Mouse (Mus musculus) naive thymus-derived CD4-positive, alpha-beta T cell, adult 2 months (primary cell): ENCODE measurements at regions not wholly inside any gene's neighbourhood (a gene's known extent, or its start where the extent isn't known, plus 50 kb on each side); places are given as distances from the start of the nearest gene placed in this dataset.

Experiments
- DNase-seq: peaks from one replicate; pipeline ENCODE4 v3.0.0-alpha.2; 2011; ENCODE audit warnings: low read depth

DNA sequence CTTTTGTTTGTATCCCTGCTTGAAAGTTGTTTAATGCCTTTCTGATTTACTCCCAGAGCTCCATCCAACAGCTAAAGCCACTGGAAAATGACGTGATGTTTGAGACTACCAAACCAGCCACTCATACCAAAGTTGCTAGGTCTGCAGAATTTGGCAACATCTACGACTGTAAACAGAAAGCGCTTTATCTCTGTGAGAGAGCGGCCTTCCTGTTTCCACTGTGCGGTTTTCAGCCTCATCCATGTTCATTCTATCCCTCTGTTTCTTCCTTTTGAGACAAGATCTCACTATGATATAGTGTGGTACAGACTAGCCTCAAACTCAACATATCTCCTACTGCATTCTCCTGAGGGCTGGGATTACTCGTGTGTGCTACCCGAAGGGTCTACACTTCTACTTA, 100.0 kb downstream of the Tmem30b start:
- no peak for DNase-seq

- DNase-seq, result no peak
Observed at GRCm38 (mm10) chr12:73445562-73445961, 100.6 kb downstream of the Tmem30b start.

DNA sequence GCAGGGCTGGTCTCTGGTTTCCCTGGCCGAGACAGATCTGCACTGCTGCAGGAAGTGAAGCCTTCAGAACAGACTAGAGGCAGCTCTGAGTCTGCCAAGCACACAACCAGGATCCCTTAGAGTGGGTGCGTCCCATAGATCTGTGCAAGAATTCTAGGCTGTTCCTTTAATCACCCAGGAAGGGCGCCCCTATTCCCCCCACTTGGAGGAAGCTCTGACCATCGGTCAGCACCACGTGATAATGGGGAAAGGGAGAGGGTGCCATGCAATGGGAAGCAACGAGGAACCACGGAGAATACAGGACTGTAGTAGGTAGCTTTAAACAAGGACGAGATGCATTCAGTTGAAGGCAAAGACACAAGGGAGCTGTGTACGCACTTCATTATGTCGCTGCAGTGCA, 101.1 kb downstream of the Tmem30b start:
- DNase-seq, result no peak

DNA sequence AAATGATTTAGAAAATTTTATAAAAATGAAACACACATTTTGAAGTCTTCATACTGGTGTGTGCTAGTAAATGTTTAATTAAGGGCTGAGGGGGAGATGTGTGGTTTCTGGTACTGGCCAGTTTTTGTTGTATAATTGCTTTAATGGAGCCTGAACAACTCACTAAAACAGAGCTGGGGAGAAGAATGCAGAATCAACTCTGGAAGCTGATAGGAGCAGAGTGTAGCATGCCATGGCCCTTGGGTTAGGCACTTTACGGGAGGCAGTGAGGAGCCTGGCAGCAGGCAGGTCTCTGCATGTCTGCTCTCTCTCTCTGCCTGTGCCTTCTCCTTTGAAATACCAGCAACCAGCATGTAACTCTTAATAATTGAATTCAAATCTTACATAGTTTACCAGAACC, 104.9 kb downstream of the Tmem30b start:
- DNase-seq, result no peak

- no peak for DNase-seq
Observed at GRCm38 (mm10) chr12:73434684-73435083, 111.5 kb downstream of the Tmem30b start.

DNA sequence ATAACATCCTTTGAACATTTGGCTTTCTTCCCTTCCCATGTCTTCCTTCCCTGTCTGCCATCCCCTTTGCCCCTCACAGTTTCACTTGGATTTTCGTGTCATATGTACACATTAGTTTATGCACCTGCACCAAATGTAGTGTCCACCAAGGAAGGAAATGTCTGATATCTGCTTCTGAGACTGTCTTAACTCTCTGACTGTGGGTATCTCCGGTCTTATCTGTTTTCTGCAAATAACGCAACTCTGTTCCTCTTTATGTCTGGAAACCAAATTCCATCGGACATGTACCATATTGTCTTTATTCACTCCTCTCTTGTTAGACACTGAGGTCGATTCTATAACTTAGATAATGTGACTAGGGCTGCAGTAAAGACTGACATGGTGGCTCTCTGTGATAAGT, 113.6 kb downstream of the Tmem30b start:
- no peak for DNase-seq

GRCm38 (mm10) chr12:73428171-73428570, 118.0 kb downstream of the Tmem30b start:
- DNase-seq, result no peak

DNA sequence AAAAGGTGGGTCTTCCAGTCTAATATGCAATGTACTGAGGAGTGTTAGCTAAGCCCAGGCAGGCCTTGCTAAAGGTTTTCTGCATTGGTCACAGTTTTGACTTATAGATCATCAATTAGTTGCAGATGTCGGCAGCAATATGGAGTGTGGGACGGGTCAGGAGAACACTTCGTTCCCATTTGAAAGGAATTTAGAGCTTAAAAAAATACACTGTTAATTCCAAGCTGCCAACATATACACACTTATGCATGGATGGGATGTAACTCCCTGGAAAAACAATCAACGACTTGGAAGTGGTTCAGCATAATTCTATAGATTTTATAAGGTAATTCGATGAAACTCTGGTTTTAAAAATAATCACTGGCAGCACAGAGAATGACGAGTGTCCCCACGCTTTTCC, 121.4 kb downstream of the Tmem30b start:
- no peak for DNase-seq

DNA sequence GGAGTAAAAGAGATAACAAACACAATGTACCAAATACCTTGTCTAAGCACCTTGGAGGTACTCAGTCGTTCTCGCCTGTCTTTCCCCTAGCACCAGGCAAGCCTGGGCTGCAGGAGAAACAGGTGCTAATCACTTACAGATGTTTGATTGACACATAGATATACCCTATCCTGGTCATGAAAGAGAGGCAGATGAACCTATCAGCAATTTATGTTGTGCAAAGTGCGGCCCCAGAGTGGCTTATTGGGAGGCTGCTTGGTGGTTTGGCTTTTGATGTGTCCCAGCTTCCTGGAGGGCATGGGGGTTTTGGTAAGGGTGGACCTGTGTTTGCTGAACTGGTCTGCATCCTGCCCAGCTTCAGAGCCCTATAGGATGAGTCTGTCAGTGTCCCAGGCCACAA, 129.1 kb downstream of the Tmem30b start:
- no peak for DNase-seq

- DNase-seq, result no peak
Observed at GRCm38 (mm10) chr12:73416367-73416897, 129.8 kb downstream of the Tmem30b start.

- no peak for DNase-seq
Observed at GRCm38 (mm10) chr12:73415856-73416366, 129.3 kb downstream of the Slc38a6 start.

GRCm38 (mm10) chr12:73413439-73414196, 127.0 kb downstream of the Slc38a6 start:
- DNase-seq, result no peak

DNA sequence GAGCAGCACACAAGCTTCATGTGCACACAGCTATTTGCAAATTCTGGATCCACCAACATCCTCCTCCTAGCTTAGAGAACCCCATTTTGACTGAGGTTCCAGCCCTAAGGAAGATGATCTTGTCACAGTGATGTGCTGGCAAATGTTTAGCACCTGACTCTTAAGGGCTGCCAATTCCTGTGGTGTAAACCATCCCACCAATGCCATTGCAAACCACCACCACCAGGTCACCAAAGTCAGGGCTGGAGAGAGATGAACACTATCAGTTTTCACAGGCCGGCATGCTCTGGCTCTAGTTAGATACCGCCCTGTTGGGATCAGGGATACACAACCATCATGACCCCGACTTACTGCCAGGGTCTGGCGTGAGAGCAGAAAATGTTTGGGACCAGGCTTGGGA, 125.9 kb downstream of the Slc38a6 start:
- DNase-seq, result no peak

- DNase-seq, result no peak
Observed at GRCm38 (mm10) chr12:73410924-73411323, 124.3 kb downstream of the Slc38a6 start.

DNA sequence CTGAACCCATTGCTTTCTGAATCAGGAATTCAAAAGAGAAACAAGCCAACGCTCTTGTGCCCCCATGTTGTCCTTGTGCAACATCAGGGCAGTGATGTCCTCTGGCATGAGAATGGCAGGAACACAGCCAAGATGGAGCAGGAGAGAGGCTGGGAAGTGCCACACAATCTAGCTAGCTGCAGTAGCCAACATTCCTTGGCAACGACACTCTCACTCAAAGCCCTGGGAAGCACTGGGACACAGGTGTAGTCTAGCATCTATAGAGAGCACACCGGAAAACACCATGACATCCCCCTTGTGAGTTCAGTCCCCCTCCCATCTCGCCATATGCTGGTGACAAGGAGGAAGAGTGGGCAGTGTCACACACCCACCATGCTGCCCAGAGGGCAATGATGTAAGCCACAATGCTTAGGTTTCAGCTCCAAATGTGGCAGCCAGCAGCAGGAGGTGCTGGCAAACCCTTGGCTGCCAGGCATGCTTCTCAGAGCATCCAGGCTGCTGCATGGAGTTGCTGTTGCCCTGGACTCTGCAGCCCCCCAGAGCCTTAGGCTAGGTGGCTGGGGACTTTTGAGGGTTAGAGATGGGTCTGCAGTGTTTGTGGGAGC, 123.0 kb downstream of the Slc38a6 start:
- no peak for DNase-seq

DNA sequence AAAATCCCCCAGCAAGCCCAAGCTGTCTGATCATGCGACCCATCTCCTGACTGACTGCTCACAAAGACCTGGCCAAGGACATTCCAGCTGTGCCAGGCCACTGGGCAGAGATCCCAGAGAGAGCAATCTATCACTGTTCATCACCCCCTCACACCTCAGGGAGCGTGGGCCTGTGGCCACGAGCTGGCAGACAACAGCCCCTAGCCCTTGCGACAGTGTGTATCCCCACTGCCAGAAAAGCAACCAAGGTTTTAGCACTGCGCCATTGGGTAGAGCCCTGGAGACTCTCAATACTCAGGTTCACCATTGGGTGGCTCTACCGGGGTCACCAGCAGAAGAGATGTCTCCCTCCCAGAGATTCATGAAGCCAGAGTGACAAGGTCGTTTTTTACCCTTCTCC, 122.0 kb downstream of the Slc38a6 start:
- DNase-seq, result no peak

DNA sequence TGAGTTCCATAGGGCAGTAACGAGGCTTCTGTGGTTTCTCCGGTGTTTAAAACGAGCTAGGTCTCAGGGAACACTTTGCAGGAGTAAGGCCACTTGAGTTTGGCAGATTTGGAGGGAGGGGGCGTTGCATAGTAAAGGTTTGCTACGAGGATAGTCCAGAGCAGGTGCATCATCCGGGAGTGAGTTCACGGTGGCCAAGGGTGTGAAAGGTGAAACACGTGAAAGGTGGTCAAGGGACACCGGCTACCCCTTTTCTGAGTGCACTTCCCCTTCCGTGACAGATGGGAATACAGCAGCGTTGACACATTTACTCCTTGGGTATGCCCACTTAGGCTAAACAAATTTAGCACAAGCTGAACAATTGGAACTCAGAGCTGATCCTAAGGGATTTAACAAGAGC, 121.6 kb downstream of the Slc38a6 start:
- DNase-seq, result no peak

DNA sequence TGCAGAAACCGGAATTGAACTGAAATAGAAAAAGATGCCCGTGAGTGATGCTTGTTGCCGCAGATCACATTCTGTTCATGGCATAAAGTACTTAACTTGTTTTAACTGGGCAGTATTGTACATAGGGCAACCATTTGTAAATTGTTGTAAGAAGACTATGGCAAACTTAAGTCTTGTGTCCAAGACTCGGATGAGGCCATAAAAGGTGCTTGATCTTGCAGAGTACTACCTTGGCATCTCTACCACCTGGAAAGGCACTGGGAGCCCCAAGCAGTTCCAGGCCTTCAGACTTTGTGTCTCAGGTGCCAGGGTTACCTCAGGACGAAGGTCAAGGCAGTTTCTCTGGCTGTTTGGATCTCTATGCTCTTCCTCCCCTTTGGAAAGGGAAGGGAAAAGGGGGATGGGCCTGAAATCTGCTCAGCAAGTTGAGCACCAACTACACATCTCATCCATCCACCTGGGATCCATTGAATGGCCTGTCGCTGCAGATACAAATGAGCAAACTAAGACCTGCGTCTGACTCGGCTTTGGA, 120.0 kb downstream of the Slc38a6 start:
- no peak for DNase-seq

GRCm38 (mm10) chr12:73405583-73405982, 119.0 kb downstream of the Slc38a6 start:
- no peak for DNase-seq

DNA sequence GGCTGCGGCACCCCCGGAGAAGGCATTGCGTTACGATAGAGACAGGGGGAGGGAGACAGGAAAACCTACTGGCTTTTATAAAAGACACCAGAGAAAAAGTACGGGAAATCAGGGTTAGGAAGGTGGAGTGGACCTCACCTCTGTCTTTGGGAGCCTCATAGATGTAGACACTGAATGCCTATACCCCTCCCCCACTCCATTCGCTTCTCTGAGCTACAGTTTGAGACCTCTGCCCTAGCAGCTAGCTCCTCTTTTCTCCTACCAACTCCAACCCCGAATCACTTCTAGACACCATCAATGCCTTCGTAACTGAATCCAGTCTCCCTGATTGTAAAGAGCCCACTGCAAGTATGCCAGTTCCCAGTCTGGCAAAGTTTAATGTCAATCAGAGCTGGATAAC, 118.5 kb downstream of the Slc38a6 start:
- DNase-seq, result no peak

DNA sequence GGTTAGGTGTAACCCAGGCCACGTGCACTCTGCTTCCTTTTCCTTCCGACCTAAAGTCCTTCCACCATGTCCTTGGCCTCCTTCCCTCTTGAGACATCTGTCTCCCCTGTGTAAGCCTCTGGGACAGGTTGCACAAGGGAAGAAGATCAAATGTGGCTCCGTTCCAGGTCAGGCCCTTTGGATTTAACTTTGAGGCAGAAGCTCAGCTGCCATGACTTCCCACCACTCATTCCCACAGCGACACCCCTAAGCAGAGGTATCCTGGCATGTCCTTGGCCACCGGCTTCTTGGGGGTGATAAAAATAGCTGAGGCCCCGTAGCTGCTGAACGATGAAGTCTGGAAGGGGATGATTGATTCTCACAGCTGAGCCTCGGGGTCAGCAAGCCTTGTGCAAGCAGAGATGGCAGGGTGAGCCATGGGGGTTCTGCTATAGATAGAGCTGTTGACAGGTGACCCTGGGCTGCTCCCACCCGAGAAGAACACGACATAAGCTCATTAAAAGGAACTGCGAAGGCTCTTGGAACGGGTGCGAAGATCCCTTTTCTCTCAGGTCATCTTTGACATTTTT, 117.4 kb downstream of the Slc38a6 start:
- DNase-seq, result no peak
